Mouse (Mus musculus): ENCODE data around the gene Pcnt.

DNA sequence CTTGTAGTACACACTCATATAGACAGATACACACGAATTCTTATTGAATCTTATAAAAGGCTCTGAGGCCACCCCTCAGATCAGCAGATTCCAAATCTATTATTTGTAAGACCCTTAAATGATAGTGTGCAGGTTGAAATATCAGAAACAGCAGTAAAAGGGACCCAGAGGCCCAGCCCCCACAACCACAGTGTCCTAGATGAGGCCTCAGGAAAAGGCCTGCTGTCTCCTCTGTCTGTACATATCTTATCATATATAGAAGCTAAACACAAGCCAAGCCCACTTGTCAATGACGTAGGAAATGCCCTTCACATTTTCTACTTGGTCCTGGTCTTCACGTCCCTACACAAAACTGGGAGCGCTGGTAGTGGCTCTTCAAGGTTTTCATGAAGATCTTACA lies 113.5 kb downstream of the Pcnt start:
- TF ChIP-seq HCFC1 (IDR thresholded peaks at IDR 0.05; ENCODE audit: borderline replicate concordance, insufficient read depth, low read length), result no peak
- TF ChIP-seq CHD2 (IDR thresholded peaks at IDR 0.05; ENCODE audit: low read depth, low read length), result no peak
- no peak for TF ChIP-seq ZC3H11A (IDR thresholded peaks at IDR 0.05; ENCODE audit: borderline replicate concordance, low read depth, low read length)

Measured in ES-E14 (cell line).